Mouse (Mus musculus) neural tube, embryonic 14.5 days (tissue): Measurements from ENCODE around the gene Ldlrap1. TPM values are rescaled to one million over a fixed set of nuclear protein-coding genes. Genes with fewer than 3 reads are reported as not detected.

Source experiments
- ATAC-seq: fragments of 200-750 bp; cut with Nextera tagmentation; 2 replicates; pipeline ENCODE4 v1.8.0; 2017; ENCODE audit warnings: low read depth, mild to moderate bottlenecking, moderate TSS enrichment, moderate library complexity
- H3K27ac ChIP-seq: fragments of 300-500 bp; sonication (generic); 2 replicates; pipeline ENCODE4 v1.5.1; 2014; ENCODE audit warnings: low read depth, mild to moderate bottlenecking, control low read depth, low read length, moderate library complexity, mixed read lengths
- H3K27me3 ChIP-seq: fragments of 300-500 bp; sonication (generic); 2 replicates; pipeline ENCODE4 v1.6.1; 2014; ENCODE audit warnings: low read length; ENCODE audit not compliant: control insufficient read depth, insufficient read depth
- H3K36me3 ChIP-seq: fragments of 300-500 bp; sonication (generic); 2 replicates; pipeline ENCODE4 v1.6.1; 2014; ENCODE audit warnings: low read length, mixed read lengths; ENCODE audit not compliant: control insufficient read depth, insufficient read depth
- H3K4me1 ChIP-seq: fragments of 300-500 bp; sonication (generic); 2 replicates; pipeline ENCODE4 v1.6.1; 2014; ENCODE audit warnings: low read length; ENCODE audit not compliant: control insufficient read depth, insufficient read depth
- H3K4me2 ChIP-seq: fragments of 300-500 bp; sonication (generic); 2 replicates; pipeline ENCODE4 v1.6.1; 2014; ENCODE audit warnings: mild to moderate bottlenecking, low read depth, low read length, control low read depth
- H3K4me3 ChIP-seq: fragments of 300-500 bp; sonication (generic); 2 replicates; pipeline ENCODE4 v1.5.1; 2014; ENCODE audit warnings: low read depth, low read length, control low read depth, mixed read lengths
- H3K9ac ChIP-seq: fragments of 300-500 bp; sonication (generic); replicated peaks from 2 replicates; pipeline ENCODE4 v1.6.1; 2014; ENCODE audit warnings: low read depth, mild to moderate bottlenecking, control low read depth, low read length, mixed read lengths
- H3K9me3 ChIP-seq: fragments of 300-500 bp; sonication (generic); 2 replicates; pipeline ENCODE4 v1.6.1; 2016; ENCODE audit warnings: low read length; ENCODE audit not compliant: control insufficient read depth
- WGBS: fragments of 180-500 bp; shearing (Covaris S2); extraction: QIAGEN DNeasy Blood & Tissue Kit; methylation state at CpG from one replicate; pipeline ENCODE4 v1.1.7; 2014; 5-methylcytosine and 5-hydroxymethylcytosine counted together
- polyA plus RNA-seq: library from polyadenylated mRNA; unstranded; fragments of >200 nt; fragmentation: Nextera tagmentation; extraction: Ambion mirVana; gene quantifications from 2 replicates; pipeline ENCODE4 v1.2.1, GENCODE M21; 2014

Gene Ldlrap1
- polyA plus RNA-seq, 1 experiment from 2014 or later = 0.70 TPM

DNA sequence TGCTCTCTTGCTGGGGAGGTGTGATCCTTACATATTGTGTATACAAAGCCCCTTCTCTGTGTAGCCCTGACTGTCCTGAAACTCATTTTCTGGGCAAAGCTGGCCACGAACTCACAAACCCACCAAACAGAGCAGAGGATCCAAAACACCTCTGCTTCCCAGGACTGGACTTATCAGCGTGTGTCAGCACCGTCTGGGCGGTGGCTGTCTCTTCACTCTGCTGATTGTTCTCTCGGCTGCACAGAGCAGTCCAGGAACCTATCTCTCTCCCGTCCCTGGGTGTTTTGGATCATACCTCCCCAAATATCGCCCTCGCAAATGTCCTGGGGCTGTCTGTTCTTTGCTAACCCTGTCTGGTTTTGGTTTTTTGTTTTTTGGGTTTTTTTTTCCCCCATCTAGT is 48.3 kb downstream of the Ldlrap1 start:
- Histone ChIP-seq H3K27ac (no peak overlapping the region), H3K4me1 (no peaks in the 10 kb centered on the region)
- ATAC-seq = no peak

DNA sequence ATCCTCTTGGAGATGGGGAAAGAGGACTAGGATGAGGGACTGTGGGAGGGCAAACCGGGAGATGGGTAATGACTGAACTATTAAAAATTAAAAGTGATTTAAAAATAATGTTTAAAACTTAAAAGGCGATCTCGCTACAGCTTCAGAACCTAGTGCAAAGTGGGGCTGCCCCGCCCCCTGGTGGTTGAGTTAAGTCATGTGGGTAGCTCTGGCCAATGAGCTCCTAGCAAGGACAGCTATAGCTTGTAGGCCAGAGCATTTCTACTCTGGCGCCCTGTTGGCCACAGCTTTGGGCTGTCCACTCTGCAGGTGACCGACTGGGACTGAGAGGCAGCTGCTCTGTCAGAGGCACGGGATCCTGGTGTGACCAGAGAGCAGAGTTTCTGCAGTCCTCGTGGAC is 53.9 kb downstream of the Ldlrap1 start:
- Histone ChIP-seq H3K4me1 (no peaks in the 10 kb centered on the region), H3K27me3 (no peaks in the 10 kb centered on the region), H3K4me2 (no peak overlapping the region; the same call in 1 of the 2 replicates), H3K36me3 (no peaks in the 10 kb centered on the region), H3K9ac (no peak overlapping the region), H3K4me3 (no peak overlapping the region), H3K27ac (no peak overlapping the region), H3K9me3 (no peaks in the 10 kb centered on the region)
- peak; percentile 91 for ATAC-seq
- WGBS = 7% methylated on average over 8 of the region's 8 CpGs

More for the DNA sequence above, 48.3 kb downstream of the Ldlrap1 start:
- Histone ChIP-seq H3K4me3 (no peak overlapping the region), H3K9me3 (no peaks in the 10 kb centered on the region), H3K9ac (no peak overlapping the region), H3K27me3 (no peaks in the 10 kb centered on the region), H3K36me3 (no peaks in the 10 kb centered on the region), H3K4me2 (no peak overlapping the region)
- WGBS = 83% methylated on average over 8 of the region's 8 CpGs

DNA sequence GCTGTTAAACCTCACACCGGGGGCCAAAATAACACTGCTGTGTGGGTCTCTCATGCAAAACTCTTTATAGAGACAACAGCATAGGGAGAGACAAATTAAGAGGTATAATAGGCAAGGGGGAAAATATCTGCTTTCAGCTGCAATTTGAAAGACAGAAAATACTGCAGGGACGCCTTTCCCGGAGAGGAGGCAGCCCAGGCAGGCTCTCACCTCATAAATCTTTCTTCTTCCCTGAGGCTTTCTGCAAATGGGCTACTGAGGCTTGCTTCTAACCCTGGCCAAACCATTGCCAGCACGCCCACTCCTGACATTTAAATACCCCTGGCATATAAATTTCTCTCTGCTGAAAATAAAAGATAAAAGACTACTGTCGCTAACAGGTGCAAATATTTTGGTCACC is 62.5 kb downstream of the Ldlrap1 start:
- Histone ChIP-seq H3K4me2 (peak overlapping the region; percentile 82), H3K9ac (no peak overlapping the region), H3K4me3 (peak overlapping the region; percentile 63), H3K4me1 (peaks cover 25% of the 10 kb centered on the region), H3K36me3 (no peaks in the 10 kb centered on the region), H3K9me3 (no peaks in the 10 kb centered on the region), H3K27me3 (0 out of 2 replicates have a peak, but pooled peaks cover 3% of the 10 kb centered on the region), H3K27ac (peak overlapping the region; percentile 77; the same call in 1 of the 2 replicates)
- WGBS = 12% methylated on average over 5 of the region's 5 CpGs
- no peak for ATAC-seq

GRCm38 (mm10) chr4:134704590-134704989 is 63.2 kb downstream of the Ldlrap1 start:
- peak overlapping the region; percentile 82 for H3K4me2 ChIP-seq
- H3K36me3 ChIP-seq = no peaks in the 10 kb centered on the region
- WGBS = under 1% methylated on average over 21 of the region's 21 CpGs
- peak overlapping the region; percentile 77 for H3K27ac ChIP-seq
- no peak; the same call in 1 of the 2 replicates for ATAC-seq
- H3K9ac ChIP-seq = peak overlapping the region; percentile 65
- H3K9me3 ChIP-seq = no peaks in the 10 kb centered on the region
- peaks cover 25% of the 10 kb centered on the region for H3K4me1 ChIP-seq
- peak overlapping the region; percentile 63 for H3K4me3 ChIP-seq
- 0 out of 2 replicates have a peak, but pooled peaks cover 3% of the 10 kb centered on the region for H3K27me3 ChIP-seq

DNA sequence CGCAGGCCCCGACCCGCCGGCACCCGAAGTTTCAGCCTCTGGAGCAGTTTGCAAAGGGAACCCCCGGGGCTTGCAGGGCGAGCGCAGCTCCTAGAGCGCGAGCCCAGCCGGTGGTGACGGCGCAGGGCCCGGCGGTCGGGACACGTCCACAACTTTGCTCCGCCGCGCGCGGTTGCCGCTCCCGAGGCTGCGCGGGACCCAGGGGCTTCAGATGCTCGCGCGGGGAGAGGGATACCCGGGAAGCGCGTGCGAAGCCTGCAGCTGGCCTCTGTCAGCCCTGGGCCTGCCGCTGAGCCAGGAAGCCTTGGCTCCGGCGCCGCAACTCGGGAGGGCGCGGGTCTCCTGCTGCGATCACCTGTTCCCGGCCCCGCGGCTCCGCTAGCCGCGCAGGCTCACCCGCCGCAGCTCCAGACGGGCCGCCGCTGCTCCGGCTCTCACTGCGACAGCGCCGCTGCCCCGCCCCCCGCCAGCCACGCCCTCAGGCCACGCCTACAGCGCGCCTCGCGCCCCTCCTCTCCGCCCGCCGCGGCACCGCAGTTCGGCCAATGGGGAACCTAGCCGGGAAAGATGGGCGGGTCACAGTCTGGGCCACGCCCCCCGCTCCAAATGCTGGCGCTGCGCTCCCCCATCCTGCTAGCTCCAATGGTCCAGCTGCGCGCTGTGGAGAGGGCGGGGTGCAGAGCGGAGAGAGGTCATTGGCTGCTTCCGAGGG is 63.8 kb downstream of the Ldlrap1 start, which contains the start of gene Man1c1:
Gene Man1c1, minus strand, starts transcription at position 456 of the 712 bp plus-strand sequence.
- Histone ChIP-seq H3K27ac (peak within 1 kb of the TSS; percentile 77), H3K4me2 (peak within 1 kb of the TSS; percentile 82), H3K9me3 (no peaks in the 10 kb centered on the region), H3K27me3 (0 out of 2 replicates have a peak, but pooled peaks cover 3% of the 10 kb centered on the region), H3K4me3 (peak within 1 kb of the TSS; percentile 63), H3K9ac (peak within 1 kb of the TSS; percentile 65), H3K36me3 (no peaks in the 10 kb centered on the region), H3K4me1 (peaks cover 25% of the 10 kb centered on the region)
- peak; percentile 93 for ATAC-seq
- WGBS = under 1% methylated on average over 54 of the region's 81 CpGs

GRCm38 (mm10) chr4:134702981-134703834 is 64.6 kb downstream of the Ldlrap1 start:
- ATAC-seq = peak; percentile 19
- peaks cover 25% of the 10 kb centered on the region for H3K4me1 ChIP-seq
- WGBS = 1% methylated on average over 75 of the region's 90 CpGs

GRCm38 (mm10) chr4:134701934-134702333 is 65.9 kb downstream of the Ldlrap1 start:
- Histone ChIP-seq H3K27me3 (0 out of 2 replicates have a peak, but pooled peaks cover 3% of the 10 kb centered on the region), H3K4me3 (peak overlapping the region; percentile 63), H3K27ac (no peak overlapping the region), H3K4me2 (peak overlapping the region; percentile 82), H3K9ac (no peak overlapping the region), H3K9me3 (no peaks in the 10 kb centered on the region), H3K36me3 (no peaks in the 10 kb centered on the region), H3K4me1 (peaks cover 25% of the 10 kb centered on the region)
- no peak for ATAC-seq
- 39% methylated on average over 6 of the region's 6 CpGs for WGBS

More at GRCm38 (mm10) chr4:134702981-134703834, 64.6 kb downstream of the Ldlrap1 start:
- peak overlapping the region; percentile 58 for H3K9ac ChIP-seq
- no peaks in the 10 kb centered on the region for H3K36me3 ChIP-seq
- H3K9me3 ChIP-seq = no peaks in the 10 kb centered on the region
- peak overlapping the region; percentile 63 for H3K4me3 ChIP-seq
- H3K4me2 ChIP-seq = peak overlapping the region; percentile 82
- no peak overlapping the region; the same call in 1 of the 2 replicates for H3K27ac ChIP-seq
- H3K27me3 ChIP-seq = 0 out of 2 replicates have a peak, but pooled peaks cover 3% of the 10 kb centered on the region

- H3K9me3 ChIP-seq = no peaks in the 10 kb centered on the region
- H3K36me3 ChIP-seq = no peaks in the 10 kb centered on the region
- peak overlapping the region; percentile 82 for H3K4me2 ChIP-seq
- H3K4me3 ChIP-seq = no peak overlapping the region
- no peak for ATAC-seq
- peaks cover 25% of the 10 kb centered on the region for H3K4me1 ChIP-seq
- no peak overlapping the region for H3K27ac ChIP-seq
- 94% methylated on average over 2 of the region's 2 CpGs for WGBS
- no peak overlapping the region for H3K9ac ChIP-seq
- H3K27me3 ChIP-seq = 0 out of 2 replicates have a peak, but pooled peaks cover 3% of the 10 kb centered on the region
These were observed 66.9 kb downstream of the Ldlrap1 start for GRCm38 (mm10) chr4:134700911-134701310.
